Mouse (Mus musculus) forebrain, embryonic 11.5 days (tissue): ENCODE measurements around the gene Gm20388. TPM values are rescaled to one million over a fixed set of nuclear protein-coding genes. Genes with fewer than 3 reads are reported as not detected.

Source experiments
- ATAC-seq: fragments of 200-750 bp; cut with Nextera tagmentation; replicated peaks from 2 replicates; pipeline ENCODE4 v1.8.0; 2017; ENCODE audit warnings: moderate TSS enrichment; ENCODE audit not compliant: low FRiP score
- DNase-seq: peaks from one replicate; pipeline ENCODE4 v3.0.0-alpha.2; 2017; ENCODE audit warnings: low spot score
- H3K27ac ChIP-seq: fragments of 300-500 bp; sonication (generic); 2 replicates; pipeline ENCODE4 v1.5.1; 2014; ENCODE audit warnings: low read depth, low read length
- H3K27me3 ChIP-seq: fragments of 300-500 bp; sonication (generic); 2 replicates; pipeline ENCODE4 v1.6.1; 2014; ENCODE audit warnings: mild to moderate bottlenecking, low read length, mixed read lengths; ENCODE audit not compliant: control insufficient read depth, insufficient read depth
- H3K36me3 ChIP-seq: fragments of 300-500 bp; sonication (generic); 2 replicates; pipeline ENCODE4 v1.6.1; 2014; ENCODE audit warnings: mild to moderate bottlenecking, low read length, moderate library complexity, mixed read lengths; ENCODE audit not compliant: control insufficient read depth, insufficient read depth
- H3K4me1 ChIP-seq: fragments of 300-500 bp; sonication (generic); replicated peaks from 2 replicates; pipeline ENCODE4 v1.6.1; 2014; ENCODE audit warnings: low read length, mixed read lengths; ENCODE audit not compliant: control insufficient read depth, insufficient read depth
- H3K4me2 ChIP-seq: fragments of 300-500 bp; sonication (generic); 2 replicates; pipeline ENCODE4 v1.6.1; 2014; ENCODE audit warnings: low read depth, mild to moderate bottlenecking, low read length, moderate library complexity, mixed read lengths; ENCODE audit not compliant: severe bottlenecking
- H3K4me3 ChIP-seq: fragments of 300-500 bp; sonication (generic); 2 replicates; pipeline ENCODE4 v1.5.1; 2014; ENCODE audit warnings: low read depth, low read length
- H3K9ac ChIP-seq: fragments of 300-500 bp; sonication (generic); 2 replicates; pipeline ENCODE4 v1.6.1; 2014; ENCODE audit warnings: low read length
- H3K9me3 ChIP-seq: fragments of 300-500 bp; sonication (generic); 2 replicates; pipeline ENCODE4 v1.6.1; 2016; ENCODE audit warnings: low read length, mixed read lengths; ENCODE audit not compliant: control insufficient read depth
- WGBS: fragments of 180-500 bp; shearing (Covaris S2); extraction: QIAGEN DNeasy Blood & Tissue Kit; methylation state at CpG from one replicate; pipeline ENCODE4 v1.1.7; 2014; 5-methylcytosine and 5-hydroxymethylcytosine counted together
- polyA plus RNA-seq: library from polyadenylated mRNA; unstranded; fragments of >200 nt; fragmentation: Nextera tagmentation; extraction: Ambion mirVana; gene quantifications from 2 replicates; pipeline ENCODE4 v1.2.1, GENCODE M21; 2014

The Gm20388 gene
- polyA plus RNA-seq, 1 experiment from 2014 or later = not detected

GRCm38 (mm10) chr8:122037279-122037678 is 2126.6 kb downstream of the Gm20388 start:
- 76% methylated on average over 7 of the region's 7 CpGs for WGBS
- no peak overlapping the region for H3K4me3 ChIP-seq
- ATAC-seq (no peak), DNase-seq (no peak)
- no peaks in the 10 kb centered on the region for H3K4me1 ChIP-seq
- no peaks in the 10 kb centered on the region for H3K27me3 ChIP-seq
- no peak overlapping the region for H3K9ac ChIP-seq
- H3K36me3 ChIP-seq = no peaks in the 10 kb centered on the region
- no peaks in the 10 kb centered on the region for H3K9me3 ChIP-seq
- no peak overlapping the region for H3K4me2 ChIP-seq
- H3K27ac ChIP-seq = no peak overlapping the region

DNA sequence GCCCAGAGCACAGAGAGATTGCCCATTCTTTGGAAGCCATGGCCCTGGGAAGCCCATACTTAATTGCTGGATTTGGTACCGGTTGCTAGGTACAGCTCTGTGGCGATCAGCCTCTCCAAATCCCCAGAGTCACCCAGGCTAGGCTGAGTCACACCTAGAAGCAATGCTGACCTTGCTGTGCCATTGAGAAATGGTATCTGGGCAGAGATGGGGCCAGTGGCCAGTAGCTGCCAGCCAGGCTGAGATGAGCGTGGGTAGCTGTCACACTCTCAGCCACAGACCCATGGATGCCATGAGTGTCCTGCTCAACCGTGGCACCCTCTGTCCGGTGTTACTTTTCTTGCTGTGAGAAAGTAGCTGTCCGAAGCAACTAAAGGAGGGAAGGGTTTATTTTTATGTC is 2127.4 kb downstream of the Gm20388 start:
- DNase-seq (no peak), ATAC-seq (no peak)
- Histone ChIP-seq H3K4me3 (no peak overlapping the region), H3K36me3 (no peaks in the 10 kb centered on the region), H3K4me2 (no peak overlapping the region), H3K9ac (no peak overlapping the region), H3K27ac (no peak overlapping the region), H3K27me3 (no peaks in the 10 kb centered on the region), H3K9me3 (no peaks in the 10 kb centered on the region), H3K4me1 (no peaks in the 10 kb centered on the region)
- 90% methylated on average over 6 of the region's 6 CpGs for WGBS

DNA sequence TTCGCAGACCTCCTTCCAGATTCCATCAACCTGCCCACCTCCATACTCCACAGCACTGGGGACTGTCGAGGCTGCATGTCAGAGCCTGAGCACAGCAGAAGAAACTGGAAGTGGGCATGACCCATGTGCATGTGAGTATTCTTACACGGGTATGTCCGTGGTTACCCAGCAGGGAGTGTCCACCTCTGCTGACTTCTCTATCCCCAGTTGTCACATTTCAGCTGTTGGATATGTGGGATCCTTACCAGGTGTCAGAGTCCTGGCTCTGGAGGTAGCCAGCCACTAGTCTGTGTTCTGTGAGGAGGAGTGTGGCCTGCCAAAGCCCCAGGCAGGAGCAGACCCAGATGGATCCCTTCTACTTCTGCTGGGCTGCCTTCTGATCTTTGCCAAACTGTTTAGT is 2128.8 kb downstream of the Gm20388 start:
- Histone ChIP-seq H3K4me1 (no peaks in the 10 kb centered on the region), H3K27ac (no peak overlapping the region)
- no peak for ATAC-seq

GRCm38 (mm10) chr8:122047206-122047870 is 2136.7 kb downstream of the Gm20388 start:
- DNase-seq = no peak
- WGBS = 56% methylated on average over 15 of the region's 15 CpGs
- no peaks in the 10 kb centered on the region for H3K9me3 ChIP-seq
- H3K4me3 ChIP-seq = no peak overlapping the region
- ATAC-seq = no peak
- no peak overlapping the region for H3K9ac ChIP-seq
- no peaks in the 10 kb centered on the region for H3K27me3 ChIP-seq
- H3K27ac ChIP-seq = no peak overlapping the region
- H3K4me1 ChIP-seq = no peaks in the 10 kb centered on the region
- no peaks in the 10 kb centered on the region for H3K36me3 ChIP-seq
- H3K4me2 ChIP-seq = no peak overlapping the region

More for the DNA sequence above, 2128.8 kb downstream of the Gm20388 start:
- Histone ChIP-seq H3K36me3 (no peaks in the 10 kb centered on the region), H3K27me3 (no peaks in the 10 kb centered on the region), H3K9me3 (no peaks in the 10 kb centered on the region), H3K4me3 (no peak overlapping the region), H3K4me2 (no peak overlapping the region), H3K9ac (no peak overlapping the region)
- 82% methylated on average over 4 of the region's 4 CpGs for WGBS
- DNase-seq = no peak

- Histone ChIP-seq H3K4me1 (no peaks in the 10 kb centered on the region), H3K9ac (no peak overlapping the region), H3K9me3 (no peaks in the 10 kb centered on the region), H3K4me2 (no peak overlapping the region), H3K27me3 (no peaks in the 10 kb centered on the region), H3K27ac (no peak overlapping the region), H3K36me3 (no peaks in the 10 kb centered on the region), H3K4me3 (no peak overlapping the region)
- WGBS = 91% methylated on average over 4 of the region's 4 CpGs
- DNase-seq = no peak
- ATAC-seq = no peak
These were observed 2138.6 kb downstream of the Gm20388 start for GRCm38 (mm10) chr8:122049266-122049665.

DNA sequence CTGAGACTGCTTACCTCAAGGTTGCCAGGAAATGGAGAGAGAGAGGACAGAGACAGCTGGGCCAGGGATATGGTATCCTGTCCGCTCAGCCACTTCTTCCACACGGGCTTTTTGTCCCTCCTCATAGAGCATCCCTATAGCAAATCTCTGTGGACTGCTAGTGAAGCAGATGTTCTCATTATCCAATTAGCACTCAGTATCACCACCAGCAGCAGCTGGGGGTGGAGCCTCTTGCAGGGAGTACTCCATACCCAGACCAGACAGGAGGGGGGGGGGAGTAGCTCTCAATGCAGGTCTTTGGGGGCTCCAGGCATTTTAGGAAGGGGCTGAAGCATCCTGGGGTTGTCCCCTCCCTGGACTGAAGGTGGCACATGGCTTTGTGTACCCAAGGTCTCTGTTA is 2139.3 kb downstream of the Gm20388 start:
- Histone ChIP-seq H3K27me3 (no peaks in the 10 kb centered on the region), H3K27ac (no peak overlapping the region), H3K9ac (no peak overlapping the region), H3K4me3 (no peak overlapping the region), H3K36me3 (no peaks in the 10 kb centered on the region), H3K4me1 (no peaks in the 10 kb centered on the region), H3K4me2 (no peak overlapping the region), H3K9me3 (no peaks in the 10 kb centered on the region)
- DNase-seq (no peak), ATAC-seq (no peak)
- 79% methylated on average over 2 of the region's 2 CpGs for WGBS

DNA sequence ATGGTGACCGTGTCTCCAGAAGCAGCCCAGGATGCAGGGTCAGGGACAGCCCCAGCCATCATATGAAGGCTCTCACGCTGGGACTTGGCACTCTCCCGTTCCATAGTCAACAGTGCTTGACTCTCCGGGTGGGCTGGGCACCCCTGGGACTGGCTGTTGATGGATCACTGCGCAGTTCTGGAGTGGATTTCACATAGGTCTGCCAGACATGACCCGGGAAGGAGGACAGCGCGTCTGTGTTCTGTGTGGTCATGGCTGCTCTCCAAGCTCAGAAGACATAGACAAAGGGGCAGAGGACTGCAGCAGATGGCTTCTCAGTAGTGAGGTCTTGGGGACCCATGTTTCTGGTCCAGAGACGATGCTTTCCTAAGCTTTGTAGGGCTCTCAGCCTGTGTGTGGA is 2140.0 kb downstream of the Gm20388 start:
- DNase-seq (no peak), ATAC-seq (no peak)
- Histone ChIP-seq H3K27ac (no peak overlapping the region), H3K4me2 (no peak overlapping the region), H3K4me1 (no peaks in the 10 kb centered on the region), H3K4me3 (no peak overlapping the region), H3K9me3 (no peaks in the 10 kb centered on the region), H3K9ac (no peak overlapping the region), H3K36me3 (no peaks in the 10 kb centered on the region), H3K27me3 (no peaks in the 10 kb centered on the region)
- WGBS = 93% methylated on average over 9 of the region's 9 CpGs

DNA sequence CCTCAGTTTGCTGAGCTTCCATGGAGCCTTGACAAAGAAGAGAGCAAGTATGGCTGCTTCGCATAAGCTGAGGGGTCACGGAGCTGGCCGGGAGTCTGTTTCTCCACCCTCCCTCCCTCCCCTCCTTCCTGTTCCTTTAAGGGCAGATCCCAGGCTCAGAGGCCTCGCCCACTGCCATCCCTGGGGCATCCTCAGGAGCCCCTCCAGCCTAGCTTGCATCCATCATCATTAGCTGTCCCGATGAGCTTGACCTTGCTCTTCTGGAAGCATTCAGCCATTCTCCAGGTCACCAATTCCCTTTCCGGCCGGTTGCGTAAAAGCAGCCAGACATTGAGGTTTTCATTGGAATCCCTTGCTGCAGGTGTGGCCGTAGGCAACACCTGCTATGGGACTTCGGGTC is 2144.7 kb downstream of the Gm20388 start:
- H3K27me3 ChIP-seq = no peaks in the 10 kb centered on the region
- H3K4me1 ChIP-seq = no peaks in the 10 kb centered on the region
- no peaks in the 10 kb centered on the region for H3K36me3 ChIP-seq
- no peak overlapping the region for H3K9ac ChIP-seq
- DNase-seq = no peak
- H3K4me3 ChIP-seq = no peak overlapping the region
- H3K27ac ChIP-seq = no peak overlapping the region
- WGBS = 64% methylated on average over 10 of the region's 10 CpGs
- H3K4me2 ChIP-seq = no peak overlapping the region
- H3K9me3 ChIP-seq = no peaks in the 10 kb centered on the region
- no peak for ATAC-seq

DNA sequence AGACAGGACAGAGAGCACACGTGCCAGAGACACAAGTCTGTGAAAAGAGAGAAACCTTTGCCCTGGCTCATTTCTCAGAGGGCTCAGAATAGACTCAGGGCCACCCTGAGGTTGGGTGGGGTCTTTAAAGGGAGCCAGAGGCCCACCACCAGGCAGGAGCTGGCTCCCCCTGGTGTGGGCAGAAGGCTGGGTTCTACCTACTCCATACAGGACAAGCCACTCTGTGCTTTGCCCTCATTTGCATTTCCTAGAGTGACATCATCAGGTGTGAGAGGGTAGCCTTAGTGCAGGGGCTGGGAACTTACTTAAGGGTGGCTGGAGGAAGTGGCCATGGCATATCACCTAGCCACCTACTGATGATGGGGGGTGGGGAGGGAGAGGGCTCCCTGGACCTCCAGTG is 2145.5 kb downstream of the Gm20388 start:
- Histone ChIP-seq H3K27ac (no peak overlapping the region), H3K4me1 (no peaks in the 10 kb centered on the region)

More for the DNA sequence above, 2145.5 kb downstream of the Gm20388 start:
- H3K4me2 ChIP-seq = no peak overlapping the region
- H3K36me3 ChIP-seq = no peaks in the 10 kb centered on the region
- no peak for DNase-seq
- no peaks in the 10 kb centered on the region for H3K27me3 ChIP-seq
- WGBS = 22% methylated on average over 1 of the region's 1 CpGs
- no peak for ATAC-seq
- H3K9ac ChIP-seq = no peak overlapping the region
- no peak overlapping the region for H3K4me3 ChIP-seq
- H3K9me3 ChIP-seq = no peaks in the 10 kb centered on the region
